Mouse (Mus musculus) brain, adult 10 weeks (tissue): ENCODE measurements around the gene Casp4. TPM values are rescaled to one million over a fixed set of nuclear protein-coding genes. Genes with fewer than 3 reads are reported as not detected.

Experiments
- polyA plus RNA-seq: library from polyadenylated mRNA; stranded (reverse); fragments of 350-450 nt; fragmentation: Illumina TruSeq; extraction: RNeasy Lipid Tissue Mini Kit (QIAGEN cat#74804); gene quantifications from one replicate; pipeline ENCODE4 v1.2.3, GENCODE M21; 2015; ENCODE audit warnings: low read depth, low replicate concordance

Gene Casp4
- polyA plus RNA-seq, result 0.74 TPM

GRCm38 (mm10) chr9:5308561-5308960 lies at the start of gene Casp4:
Casp4 (plus strand) TSS chr9:5308828.

DNA sequence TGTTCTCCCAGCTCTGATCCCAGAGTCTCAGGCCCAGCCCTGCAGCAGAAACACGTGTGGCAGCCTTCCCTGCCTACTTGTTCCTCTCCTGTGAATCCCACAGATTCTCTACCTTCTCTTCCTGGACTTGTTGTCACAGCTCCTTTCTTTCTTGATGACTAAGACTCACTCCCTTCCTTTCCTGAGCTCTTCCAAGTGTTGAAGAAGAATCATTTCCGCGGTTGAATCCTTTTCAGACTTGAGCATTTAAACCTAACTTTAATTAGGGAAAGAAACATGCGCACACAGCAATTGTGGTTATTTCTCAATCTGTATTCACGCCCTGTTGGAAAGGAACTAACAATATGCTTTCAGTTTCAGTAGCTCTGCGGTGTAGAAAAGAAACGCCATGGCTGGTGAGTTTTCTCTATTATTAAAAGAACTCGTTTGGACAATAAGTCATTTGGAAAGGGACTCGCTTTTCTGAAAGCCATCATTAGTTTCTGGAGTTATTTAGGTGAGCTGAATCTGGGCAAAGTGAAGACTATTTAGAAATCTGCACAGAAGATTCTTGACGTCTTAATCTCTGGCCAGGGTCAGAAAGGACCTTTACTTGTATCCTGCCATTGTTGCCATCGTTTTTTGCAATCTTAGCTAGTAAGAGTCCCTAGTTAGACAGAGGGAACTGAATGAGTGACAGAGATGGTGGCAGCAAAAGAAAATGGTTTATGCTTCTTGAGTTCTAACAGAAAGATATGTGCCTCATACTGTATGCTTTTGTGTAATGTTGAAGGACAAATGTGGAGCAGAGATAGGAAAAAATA lies 10.1 kb upstream of the Casp4 start, which contains the start of gene Casp1:
Casp1 (plus strand) TSS at position 189 of the 803 bp plus-strand sequence.

GRCm38 (mm10) chr9:5345291-5345898 lies 36.8 kb downstream of the Casp4 start, which contains the start of gene Casp12:
Casp12 (plus strand) TSS chr9:5345430.

Other genes with a start within 250 kb of the Casp4 start
- gene Casp1, start 10.3 kb upstream of the Casp4 start, polyA plus RNA-seq, result 3.4 TPM
- 1.9 TPM for gene Casp12, start 36.6 kb downstream of the Casp4 start, polyA plus RNA-seq